Mouse (Mus musculus) neural tube, embryonic 14.5 days (tissue): Measurements from ENCODE around the gene Asprv1. TPM values are rescaled to one million over a fixed set of nuclear protein-coding genes. Genes with fewer than 3 reads are reported as not detected.

Source experiments
- ATAC-seq: fragments of 200-750 bp; cut with Nextera tagmentation; 2 replicates; pipeline ENCODE4 v1.8.0; 2017; ENCODE audit warnings: low read depth, mild to moderate bottlenecking, moderate TSS enrichment, moderate library complexity
- H3K27ac ChIP-seq: fragments of 300-500 bp; sonication (generic); 2 replicates; pipeline ENCODE4 v1.5.1; 2014; ENCODE audit warnings: low read depth, mild to moderate bottlenecking, control low read depth, low read length, moderate library complexity, mixed read lengths
- H3K27me3 ChIP-seq: fragments of 300-500 bp; sonication (generic); 2 replicates; pipeline ENCODE4 v1.6.1; 2014; ENCODE audit warnings: low read length; ENCODE audit not compliant: control insufficient read depth, insufficient read depth
- H3K36me3 ChIP-seq: fragments of 300-500 bp; sonication (generic); 2 replicates; pipeline ENCODE4 v1.6.1; 2014; ENCODE audit warnings: low read length, mixed read lengths; ENCODE audit not compliant: control insufficient read depth, insufficient read depth
- H3K4me1 ChIP-seq: fragments of 300-500 bp; sonication (generic); 2 replicates; pipeline ENCODE4 v1.6.1; 2014; ENCODE audit warnings: low read length; ENCODE audit not compliant: control insufficient read depth, insufficient read depth
- H3K4me2 ChIP-seq: fragments of 300-500 bp; sonication (generic); 2 replicates; pipeline ENCODE4 v1.6.1; 2014; ENCODE audit warnings: mild to moderate bottlenecking, low read depth, low read length, control low read depth
- H3K4me3 ChIP-seq: fragments of 300-500 bp; sonication (generic); 2 replicates; pipeline ENCODE4 v1.5.1; 2014; ENCODE audit warnings: low read depth, low read length, control low read depth, mixed read lengths
- H3K9ac ChIP-seq: fragments of 300-500 bp; sonication (generic); replicated peaks from 2 replicates; pipeline ENCODE4 v1.6.1; 2014; ENCODE audit warnings: low read depth, mild to moderate bottlenecking, control low read depth, low read length, mixed read lengths
- H3K9me3 ChIP-seq: fragments of 300-500 bp; sonication (generic); 2 replicates; pipeline ENCODE4 v1.6.1; 2016; ENCODE audit warnings: low read length; ENCODE audit not compliant: control insufficient read depth
- WGBS: fragments of 180-500 bp; shearing (Covaris S2); extraction: QIAGEN DNeasy Blood & Tissue Kit; methylation state at CpG from one replicate; pipeline ENCODE4 v1.1.7; 2014; 5-methylcytosine and 5-hydroxymethylcytosine counted together
- polyA plus RNA-seq: library from polyadenylated mRNA; unstranded; fragments of >200 nt; fragmentation: Nextera tagmentation; extraction: Ambion mirVana; gene quantifications from 2 replicates; pipeline ENCODE4 v1.2.1, GENCODE M21; 2014

The Asprv1 gene
- polyA plus RNA-seq, 1 experiment from 2014 or later, result 0.82 TPM

DNA sequence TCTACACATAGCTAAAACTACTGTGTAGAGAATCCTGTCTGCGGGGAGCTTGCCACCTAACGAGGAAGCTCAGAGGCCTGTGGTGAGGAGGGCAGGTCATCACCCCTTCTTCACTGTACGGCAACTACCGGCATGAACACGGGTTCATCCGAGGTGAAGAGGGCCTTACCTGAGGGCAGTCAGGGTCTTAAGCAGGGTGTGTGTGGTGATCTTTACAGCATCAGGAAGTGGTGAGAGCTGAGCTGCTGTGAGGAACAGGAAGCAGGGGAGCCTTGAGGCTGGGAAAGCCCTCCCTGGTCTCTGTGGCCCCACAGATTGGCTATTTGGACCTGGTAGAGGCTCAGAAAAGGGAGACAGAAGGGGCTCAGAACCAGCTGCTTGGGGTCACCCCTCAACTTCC lies 20.5 kb upstream of the Asprv1 start:
- no peaks in the 10 kb centered on the region for H3K4me1 ChIP-seq
- H3K9me3 ChIP-seq, result no peaks in the 10 kb centered on the region
- 92% methylated on average over 6 of the region's 6 CpGs for WGBS
- H3K36me3 ChIP-seq, result no peaks in the 10 kb centered on the region
- H3K9ac ChIP-seq, result no peak overlapping the region
- ATAC-seq, result no peak
- no peak overlapping the region for H3K27ac ChIP-seq
- no peak overlapping the region for H3K4me3 ChIP-seq
- H3K27me3 ChIP-seq, result no peaks in the 10 kb centered on the region
- no peak overlapping the region for H3K4me2 ChIP-seq

- WGBS, result 92% methylated on average over 6 of the region's 6 CpGs
- H3K9ac ChIP-seq, result no peak overlapping the region
- H3K9me3 ChIP-seq, result no peaks in the 10 kb centered on the region
- no peaks in the 10 kb centered on the region for H3K36me3 ChIP-seq
- H3K27me3 ChIP-seq, result no peaks in the 10 kb centered on the region
- ATAC-seq, result no peak
- H3K4me2 ChIP-seq, result no peak overlapping the region
- no peak overlapping the region for H3K27ac ChIP-seq
- H3K4me3 ChIP-seq, result no peak overlapping the region
- H3K4me1 ChIP-seq, result no peaks in the 10 kb centered on the region
Observed at GRCm38 (mm10) chr6:86609235-86609634, 18.7 kb upstream of the Asprv1 start.

DNA sequence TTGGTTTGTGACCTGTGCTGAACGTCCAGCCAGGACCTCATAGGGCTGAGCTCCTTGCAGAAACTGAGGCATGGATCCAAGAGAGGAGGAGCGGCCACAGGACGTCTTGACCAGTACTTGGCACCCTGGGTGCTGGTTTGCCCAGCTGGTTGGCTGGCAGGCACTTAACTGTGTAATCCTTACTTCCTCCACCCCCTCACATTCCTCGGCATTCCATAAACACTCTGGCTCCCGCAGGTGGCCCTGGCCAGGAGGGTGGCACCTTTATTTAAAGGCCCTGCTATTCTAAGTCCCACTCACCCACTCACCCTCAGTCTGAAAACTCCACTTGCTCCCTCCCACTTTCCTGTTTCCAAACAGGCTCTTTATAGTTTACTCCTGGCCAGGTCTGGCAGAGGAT lies 17.2 kb upstream of the Asprv1 start:
- Histone ChIP-seq H3K27ac (no peak overlapping the region), H3K4me2 (no peak overlapping the region), H3K36me3 (no peaks in the 10 kb centered on the region), H3K4me1 (no peaks in the 10 kb centered on the region), H3K4me3 (no peak overlapping the region), H3K9me3 (no peaks in the 10 kb centered on the region), H3K27me3 (no peaks in the 10 kb centered on the region), H3K9ac (no peak overlapping the region)
- 55% methylated on average over 5 of the region's 5 CpGs for WGBS
- no peak for ATAC-seq

- 94% methylated on average over 4 of the region's 4 CpGs for WGBS
- Histone ChIP-seq H3K27me3 (no peaks in the 10 kb centered on the region), H3K27ac (no peak overlapping the region), H3K9ac (no peak overlapping the region), H3K4me1 (no peaks in the 10 kb centered on the region), H3K4me2 (no peak overlapping the region), H3K36me3 (no peaks in the 10 kb centered on the region), H3K9me3 (no peaks in the 10 kb centered on the region), H3K4me3 (no peak overlapping the region)
- no peak for ATAC-seq
Observed at GRCm38 (mm10) chr6:86615301-86615700, 12.7 kb upstream of the Asprv1 start.

DNA sequence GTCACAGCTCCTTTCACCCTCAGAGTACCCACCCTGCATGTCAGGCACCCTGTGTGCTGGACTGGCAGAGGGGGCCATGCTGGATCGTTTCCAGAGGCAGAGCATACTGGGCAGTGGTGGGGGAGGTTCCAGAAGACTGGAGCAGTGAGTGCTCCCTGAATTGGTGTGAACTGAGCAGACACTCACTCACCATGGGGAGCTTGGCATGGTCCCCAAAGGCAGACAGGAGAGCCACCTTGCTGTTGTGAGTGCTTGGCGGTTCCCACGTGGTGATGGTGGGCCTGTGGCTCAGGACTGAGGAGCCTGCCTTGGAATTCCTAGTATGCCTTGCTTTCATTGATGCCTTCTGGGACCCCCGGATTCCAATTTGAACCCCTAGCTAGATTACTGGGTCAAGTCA lies 4.8 kb upstream of the Asprv1 start:
- H3K4me2 ChIP-seq, result no peak overlapping the region
- no peak overlapping the region for H3K9ac ChIP-seq
- no peaks in the 10 kb centered on the region for H3K36me3 ChIP-seq
- no peaks in the 10 kb centered on the region for H3K4me1 ChIP-seq
- H3K27ac ChIP-seq, result no peak overlapping the region
- H3K4me3 ChIP-seq, result no peak overlapping the region
- WGBS, result 87% methylated on average over 4 of the region's 4 CpGs
- no peaks in the 10 kb centered on the region for H3K9me3 ChIP-seq
- no peak for ATAC-seq
- no peaks in the 10 kb centered on the region for H3K27me3 ChIP-seq

DNA sequence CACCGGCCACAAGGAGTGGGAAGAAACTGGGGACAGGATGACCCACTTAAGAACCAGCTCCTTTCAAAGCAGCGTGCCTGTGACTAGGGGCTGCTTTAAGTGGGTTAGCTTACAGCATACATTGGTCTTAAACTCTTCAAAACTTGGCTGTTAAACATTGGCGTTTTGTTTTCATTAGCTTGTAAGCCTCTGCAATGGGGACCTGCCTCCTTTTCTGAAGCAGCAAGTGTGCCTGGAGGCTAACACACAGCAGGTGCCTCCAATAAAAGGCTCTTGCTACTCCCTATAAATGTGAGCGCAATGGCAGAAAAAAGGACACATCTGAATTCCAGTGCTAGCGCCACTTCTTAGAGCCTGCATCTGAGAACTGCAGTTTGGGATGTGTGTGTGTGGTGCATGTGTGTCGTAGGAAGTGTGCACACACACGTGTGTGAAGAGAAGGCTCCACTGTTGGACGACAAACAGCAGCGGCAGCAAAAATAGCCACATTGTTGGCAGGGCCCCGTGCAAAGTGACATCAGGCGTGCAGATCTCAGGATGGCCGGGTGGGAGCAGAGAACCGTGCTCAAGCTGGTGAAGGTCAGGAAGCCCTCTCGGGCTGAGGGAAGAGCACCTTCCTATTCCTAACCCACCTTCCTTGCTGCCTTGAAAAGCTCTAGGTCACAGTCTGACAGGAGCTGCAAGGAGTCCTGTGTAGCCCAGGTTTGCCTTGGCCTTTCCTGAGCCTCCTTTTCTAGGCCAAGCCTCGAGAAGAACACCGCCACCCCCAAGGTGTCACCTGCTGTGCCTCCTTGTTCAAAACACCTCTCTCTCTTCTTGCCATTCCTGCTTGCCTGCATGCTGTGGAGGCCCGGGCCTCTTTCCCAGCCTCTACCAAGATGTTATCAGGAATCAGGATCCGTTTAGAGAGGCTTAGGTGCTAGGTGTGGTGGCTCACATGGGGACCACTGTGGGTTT lies 3.6 kb upstream of the Asprv1 start:
- ATAC-seq, result no peak
- no peak overlapping the region for H3K4me3 ChIP-seq
- H3K36me3 ChIP-seq, result no peaks in the 10 kb centered on the region
- no peak overlapping the region for H3K4me2 ChIP-seq
- H3K9ac ChIP-seq, result no peak overlapping the region
- no peaks in the 10 kb centered on the region for H3K9me3 ChIP-seq
- H3K27me3 ChIP-seq, result no peaks in the 10 kb centered on the region
- 49% methylated on average over 18 of the region's 18 CpGs for WGBS
- H3K27ac ChIP-seq, result no peak overlapping the region
- no peaks in the 10 kb centered on the region for H3K4me1 ChIP-seq

DNA sequence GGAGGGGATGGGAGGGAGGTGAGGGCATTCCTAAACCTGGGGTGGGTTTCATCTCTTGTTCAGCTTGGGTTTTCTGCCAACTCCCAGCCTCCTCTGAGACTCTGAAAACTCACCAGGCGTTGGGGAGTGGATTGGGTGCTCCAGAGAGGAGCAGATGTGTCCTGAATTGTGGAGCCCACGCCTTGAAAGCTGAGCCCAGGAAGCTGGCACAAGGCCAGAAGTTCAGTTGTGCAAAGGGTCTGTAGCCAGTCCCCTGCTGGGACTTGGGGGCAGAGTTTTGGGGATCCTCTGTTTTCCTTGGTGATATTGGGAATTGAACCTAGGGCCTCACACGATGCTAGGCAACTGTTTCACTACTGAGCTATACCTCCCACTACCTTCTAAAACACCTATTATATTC lies 2.2 kb downstream of the Asprv1 start:
- no peak overlapping the region for H3K27ac ChIP-seq
- H3K4me1 ChIP-seq, result no peaks in the 10 kb centered on the region
- 70% methylated on average over 3 of the region's 3 CpGs for WGBS
- no peak overlapping the region for H3K9ac ChIP-seq
- no peak overlapping the region for H3K4me2 ChIP-seq
- H3K27me3 ChIP-seq, result no peaks in the 10 kb centered on the region; the same call in 1 of the 2 replicates
- H3K4me3 ChIP-seq, result no peak overlapping the region
- no peak for ATAC-seq
- no peaks in the 10 kb centered on the region for H3K36me3 ChIP-seq
- H3K9me3 ChIP-seq, result no peaks in the 10 kb centered on the region

DNA sequence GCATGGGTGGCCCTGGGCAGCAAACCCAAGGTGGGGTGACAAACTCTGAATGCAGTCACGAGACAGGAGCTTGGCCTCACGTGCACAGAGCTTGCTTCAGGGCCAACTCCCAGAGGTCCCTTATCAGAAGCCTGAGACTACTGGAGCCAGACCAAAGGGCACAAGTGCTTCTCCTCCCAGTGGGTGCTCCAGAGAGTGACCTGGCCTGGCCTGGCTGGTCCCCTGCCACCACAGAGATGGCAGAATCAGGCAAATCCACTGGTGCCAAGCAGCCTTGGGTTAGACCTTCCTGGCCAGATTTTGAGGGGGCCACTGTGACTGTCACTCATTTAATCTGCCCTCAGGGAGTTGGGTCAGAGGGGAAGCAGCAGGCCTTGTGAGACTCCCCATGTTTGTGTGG lies 8.5 kb downstream of the Asprv1 start:
- no peaks in the 10 kb centered on the region for H3K4me1 ChIP-seq
- no peaks in the 10 kb centered on the region; the same call in 1 of the 2 replicates for H3K27me3 ChIP-seq
- H3K36me3 ChIP-seq, result no peaks in the 10 kb centered on the region
- ATAC-seq, result no peak
- H3K9ac ChIP-seq, result no peak overlapping the region
- 84% methylated on average over 2 of the region's 2 CpGs for WGBS
- H3K4me3 ChIP-seq, result no peak overlapping the region
- H3K9me3 ChIP-seq, result no peaks in the 10 kb centered on the region
- H3K4me2 ChIP-seq, result no peak overlapping the region
- H3K27ac ChIP-seq, result no peak overlapping the region

GRCm38 (mm10) chr6:86637171-86637835 lies 9.3 kb downstream of the Asprv1 start:
- no peaks in the 10 kb centered on the region for H3K9me3 ChIP-seq
- no peaks in the 10 kb centered on the region; the same call in 1 of the 2 replicates for H3K27me3 ChIP-seq
- no peak for ATAC-seq
- H3K36me3 ChIP-seq, result no peaks in the 10 kb centered on the region
- 75% methylated on average over 4 of the region's 4 CpGs for WGBS
- no peak overlapping the region for H3K27ac ChIP-seq
- H3K4me1 ChIP-seq, result no peaks in the 10 kb centered on the region
- H3K9ac ChIP-seq, result no peak overlapping the region
- H3K4me2 ChIP-seq, result no peak overlapping the region
- H3K4me3 ChIP-seq, result no peak overlapping the region
